Mouse (Mus musculus) retina, adult 2 months (tissue): ENCODE measurements around the gene Plxnb2.

Source experiments
- DNase-seq: peaks from one replicate; pipeline ENCODE4 v3.0.0-alpha.2; 2012; ENCODE audit warnings: low read depth, low spot score

The Plxnb2 gene

DNA sequence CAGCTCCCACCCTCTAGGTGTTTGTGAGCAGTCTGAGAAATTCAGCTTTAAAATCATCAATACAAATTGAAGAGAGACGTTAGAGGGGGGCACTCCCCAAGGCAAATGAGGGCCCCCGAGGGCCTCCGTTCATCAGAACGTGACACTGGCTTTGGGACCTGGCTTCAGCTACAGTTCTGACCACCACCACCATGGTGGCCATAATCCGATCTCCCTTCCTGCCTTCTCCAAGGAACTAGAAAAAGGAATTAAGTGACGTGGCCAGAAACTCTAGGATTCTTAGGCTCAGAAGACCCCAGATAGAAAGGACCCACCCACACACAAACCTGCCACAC is 991 bp downstream of the Plxnb2 start:
- DNase-seq: no peak

DNA sequence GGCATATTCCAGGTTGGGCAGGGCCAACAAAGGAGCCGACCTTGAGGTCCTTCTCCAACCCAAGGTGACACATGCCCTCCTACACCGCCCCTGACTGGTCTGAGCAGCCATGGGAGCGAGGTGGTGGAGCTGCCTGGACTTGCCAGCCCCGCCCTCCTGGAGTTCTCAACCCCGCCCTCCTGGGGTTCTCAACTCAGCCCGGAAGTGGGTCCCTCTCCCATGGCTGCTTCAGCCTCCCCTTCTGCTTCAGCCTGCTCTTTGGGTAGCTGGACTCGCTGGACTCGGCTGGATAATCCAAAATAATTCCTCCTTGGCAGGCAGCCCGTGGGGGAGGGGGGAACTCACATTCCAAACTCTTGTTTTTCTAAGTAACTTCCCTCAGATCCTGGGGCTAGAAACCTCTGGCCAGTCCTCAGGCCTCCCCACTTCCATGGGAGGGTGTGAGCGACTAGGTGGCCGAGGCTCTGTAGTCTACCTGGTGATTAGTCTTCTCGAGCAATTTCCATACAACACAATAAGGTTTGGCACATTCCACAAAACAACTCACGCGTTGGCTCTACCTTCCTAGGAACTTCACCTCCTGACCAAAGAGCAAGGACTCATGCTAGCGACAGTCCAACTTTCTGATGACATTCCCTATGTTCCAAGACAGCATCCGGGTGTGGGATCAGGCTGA is 1.5 kb downstream of the Plxnb2 start:
- DNase-seq: no peak

DNA sequence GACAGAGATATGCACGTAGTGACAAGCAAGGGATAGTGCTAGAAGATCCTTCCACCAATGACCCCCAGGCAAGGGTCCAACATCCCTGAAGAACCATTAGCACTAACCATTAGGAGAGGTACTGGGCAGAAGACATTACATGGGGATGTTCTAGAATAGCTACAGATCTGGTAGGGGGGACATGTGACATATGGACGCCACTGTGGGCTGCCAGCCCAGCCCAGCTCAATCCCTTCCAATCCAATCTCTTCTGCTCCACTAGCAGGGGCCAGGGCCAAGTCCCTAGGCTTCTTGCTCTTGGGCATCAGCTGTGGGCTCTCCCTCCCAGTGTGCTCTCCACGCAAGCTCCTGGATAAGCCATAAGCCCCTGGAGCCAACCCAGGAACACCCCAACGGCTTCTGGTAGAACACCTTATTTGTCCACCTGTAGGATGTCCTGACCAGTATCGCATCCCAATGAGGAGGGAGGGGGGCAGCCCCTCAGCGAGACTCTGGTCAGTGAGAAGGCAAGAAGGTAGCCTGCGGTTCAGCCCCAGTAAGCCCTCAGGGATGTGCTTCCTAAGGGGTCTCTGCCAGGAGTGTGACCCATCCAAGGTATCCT is 2.2 kb downstream of the Plxnb2 start:
- DNase-seq: no peak

DNA sequence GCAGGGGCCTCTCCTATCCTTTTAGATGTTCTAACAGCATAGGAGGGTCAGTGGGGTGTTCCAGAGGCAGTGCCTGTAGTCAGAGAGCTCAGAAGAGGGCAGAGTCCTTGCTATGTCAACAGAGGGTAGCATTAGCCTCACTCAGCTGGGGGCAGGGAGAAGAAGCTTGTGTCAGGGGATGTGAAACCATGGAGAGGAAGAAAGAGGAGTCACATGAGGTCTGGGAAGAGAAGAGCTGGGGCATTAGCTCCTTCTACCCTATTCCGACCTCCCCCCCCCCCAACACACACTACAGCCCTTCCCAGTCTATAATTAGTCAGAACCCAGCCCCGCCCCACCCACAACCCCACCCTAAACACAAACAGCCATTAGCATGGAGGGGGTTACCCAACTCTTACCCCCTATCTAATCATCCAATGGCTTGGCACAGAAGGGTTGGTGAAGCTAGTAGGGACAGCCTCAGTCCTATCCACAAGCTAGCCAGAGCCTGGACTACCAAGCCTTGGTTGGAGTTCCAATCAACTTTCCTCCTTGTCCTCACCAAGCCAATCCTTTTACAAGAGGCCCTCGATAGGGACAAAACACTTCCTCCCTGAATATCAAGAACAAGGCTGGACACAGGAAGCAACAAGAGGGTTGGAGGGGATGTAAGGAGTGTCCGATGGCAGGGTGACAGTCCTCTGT is 2.9 kb downstream of the Plxnb2 start:
- no peak for DNase-seq

DNA sequence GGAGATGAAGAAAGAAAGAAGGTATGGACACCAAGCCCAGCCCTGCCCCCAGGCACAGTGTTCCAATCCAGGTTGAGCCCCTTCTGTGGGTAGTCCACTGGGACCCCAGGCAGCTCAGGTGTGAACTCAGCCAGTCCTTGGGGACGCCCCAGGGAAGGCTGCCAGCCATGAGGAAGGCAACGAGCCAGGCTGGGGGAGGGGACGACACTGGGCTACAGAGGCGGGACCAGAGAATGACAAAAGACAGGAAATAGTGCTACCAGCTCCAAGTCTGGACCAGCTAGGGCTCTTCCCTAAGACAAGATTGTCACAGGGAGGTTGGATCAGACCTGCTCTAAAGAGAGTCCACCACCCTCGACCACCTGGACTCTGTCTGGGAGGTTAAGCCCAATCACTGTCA is 3.5 kb downstream of the Plxnb2 start:
- no peak for DNase-seq

DNA sequence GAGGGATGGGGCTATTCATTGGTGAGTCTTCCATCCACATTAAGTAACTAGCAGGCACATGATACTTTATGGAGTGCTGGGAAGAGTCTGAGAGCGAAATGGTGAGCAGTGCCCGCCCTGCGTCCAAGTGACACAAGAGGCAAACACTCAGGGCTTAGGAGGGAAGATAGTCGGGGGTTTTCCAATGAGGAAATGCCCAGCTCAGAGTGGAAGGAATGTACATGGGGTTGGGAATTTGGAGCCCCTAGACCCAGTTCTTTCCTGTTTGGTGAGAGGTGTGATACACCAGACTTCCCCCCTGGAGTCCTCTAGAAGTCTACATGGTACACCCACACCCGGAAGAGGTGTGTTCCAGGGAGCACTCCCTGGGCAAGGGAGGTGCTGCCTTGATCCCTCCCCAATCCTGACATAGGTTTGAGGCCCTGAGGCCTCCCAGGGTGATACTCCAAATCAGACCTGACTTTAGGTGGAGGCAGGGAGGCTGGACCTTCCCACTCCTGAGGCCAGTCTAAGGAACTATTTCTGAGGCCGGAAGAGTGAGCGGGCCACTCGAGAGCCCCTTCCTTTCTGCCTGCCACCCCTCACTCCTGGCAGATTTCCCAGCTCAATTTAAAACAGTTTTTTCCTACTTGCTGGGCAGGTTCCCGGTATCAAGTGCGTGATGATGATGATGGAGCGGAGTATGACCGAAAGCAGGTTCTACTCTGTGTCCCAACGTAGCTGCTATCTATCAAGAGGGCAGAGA is 5.0 kb downstream of the Plxnb2 start:
- DNase-seq: no peak

DNA sequence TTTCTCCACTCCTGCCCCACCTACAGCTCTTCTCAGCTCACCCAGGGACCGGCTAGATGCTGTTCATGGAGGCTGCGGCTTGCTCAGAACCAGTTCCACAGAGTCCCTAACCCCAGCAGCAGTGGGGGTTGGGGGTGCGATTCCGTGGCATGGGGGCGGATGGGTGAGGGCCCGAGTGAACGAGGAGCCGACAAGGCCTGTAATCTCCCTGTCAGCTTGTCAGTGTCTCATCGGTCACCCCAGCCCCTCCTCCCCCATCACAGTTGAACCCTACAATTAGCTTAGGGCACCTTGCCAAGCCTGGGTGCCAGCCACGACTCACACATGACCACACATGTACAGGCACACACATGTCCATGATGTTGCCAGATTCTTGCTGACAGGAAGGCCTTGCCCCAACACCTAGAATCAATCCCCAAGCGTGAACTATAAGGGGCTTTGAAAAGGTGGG is 5.7 kb downstream of the Plxnb2 start:
- no peak for DNase-seq

DNA sequence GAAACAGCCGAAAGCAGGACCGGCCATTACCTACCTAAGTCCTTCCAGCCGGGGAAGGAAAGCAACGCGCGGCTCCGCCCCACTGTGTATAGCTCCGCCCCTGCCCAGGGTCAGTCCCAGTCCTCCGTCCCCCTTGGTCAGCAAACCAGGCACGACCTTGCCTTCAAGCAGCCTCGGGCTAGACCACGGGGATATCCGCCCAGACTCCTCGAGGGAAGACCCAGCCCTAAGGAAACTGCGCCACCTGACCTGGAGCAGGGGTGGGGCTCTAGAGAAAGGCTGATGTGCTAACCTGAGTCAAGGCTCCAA is 6.7 kb downstream of the Plxnb2 start:
- DNase-seq: no peak

DNA sequence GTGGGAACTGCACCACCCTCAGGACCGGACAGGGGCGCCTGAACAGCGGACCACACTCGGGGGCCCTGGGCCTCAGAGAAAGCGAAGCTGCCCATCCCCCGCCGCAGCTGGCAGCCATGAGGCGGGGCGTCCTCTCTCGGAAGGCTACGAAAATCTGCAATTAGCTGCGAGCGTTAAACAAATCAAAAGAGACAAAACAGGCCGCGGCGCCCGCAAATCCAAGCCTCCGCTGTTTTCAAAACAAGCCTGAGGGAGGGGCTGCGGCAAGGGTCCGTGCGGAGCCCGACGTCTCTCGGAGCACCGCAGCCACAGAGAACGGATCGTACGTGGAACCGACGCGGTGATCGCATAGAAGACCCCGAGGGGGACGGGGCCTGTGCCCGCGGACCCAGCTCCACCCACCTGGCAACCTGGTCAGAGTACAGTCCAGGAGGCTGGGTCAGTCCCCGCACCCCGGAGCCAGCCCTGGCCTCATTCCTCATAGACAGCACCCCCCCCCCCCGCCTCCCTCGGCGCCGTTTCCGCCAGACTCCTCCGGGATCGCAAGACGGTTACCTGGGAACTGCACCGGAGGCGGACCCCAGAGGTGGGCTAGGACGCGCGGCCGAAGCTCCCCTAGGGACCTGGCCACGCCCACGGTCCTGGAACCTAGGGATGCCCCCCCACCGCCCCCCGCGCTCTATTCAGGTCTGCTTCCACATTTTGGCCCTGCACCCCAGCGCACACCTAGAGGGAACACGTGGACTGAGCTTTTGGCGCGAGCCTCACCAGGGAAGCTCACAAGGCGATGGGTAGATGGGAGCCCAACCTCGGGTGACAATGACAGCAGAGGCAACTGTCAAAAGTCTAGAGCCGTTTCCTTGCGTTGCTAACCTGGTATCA is 7.3 kb downstream of the Plxnb2 start:
- DNase-seq: no peak

DNA sequence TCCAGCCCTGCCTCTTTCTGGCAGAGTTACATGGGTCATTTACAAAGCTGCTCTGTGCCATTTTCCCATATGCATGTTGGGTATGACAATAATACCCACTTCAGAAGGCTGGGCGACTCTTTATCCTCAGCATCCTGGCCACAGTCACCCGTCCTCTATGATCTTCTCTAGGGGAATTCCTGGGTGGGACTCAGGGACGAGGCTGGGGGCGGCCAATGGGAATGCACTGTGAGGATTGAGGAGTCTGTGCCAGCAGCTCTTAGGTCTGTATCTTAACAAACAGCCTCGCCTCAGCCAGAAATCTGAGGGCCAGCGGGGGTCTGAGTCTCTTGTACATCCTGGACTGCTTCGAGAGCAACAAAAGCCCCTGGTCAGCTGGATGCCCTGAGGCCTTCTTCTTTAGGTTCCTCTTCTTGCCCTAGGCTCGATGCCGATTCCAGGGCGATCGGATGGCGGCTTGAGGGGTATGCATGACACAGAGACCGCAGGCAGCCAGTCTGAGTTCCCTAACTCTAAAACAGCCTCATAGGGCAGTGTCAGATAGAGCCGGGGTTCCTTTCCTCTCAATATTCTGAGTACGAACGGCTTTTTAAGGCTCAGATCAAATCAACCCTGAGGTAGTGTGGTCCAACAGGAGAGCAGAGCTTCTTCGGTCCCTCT is 8.2 kb downstream of the Plxnb2 start:
- DNase-seq: no peak

DNA sequence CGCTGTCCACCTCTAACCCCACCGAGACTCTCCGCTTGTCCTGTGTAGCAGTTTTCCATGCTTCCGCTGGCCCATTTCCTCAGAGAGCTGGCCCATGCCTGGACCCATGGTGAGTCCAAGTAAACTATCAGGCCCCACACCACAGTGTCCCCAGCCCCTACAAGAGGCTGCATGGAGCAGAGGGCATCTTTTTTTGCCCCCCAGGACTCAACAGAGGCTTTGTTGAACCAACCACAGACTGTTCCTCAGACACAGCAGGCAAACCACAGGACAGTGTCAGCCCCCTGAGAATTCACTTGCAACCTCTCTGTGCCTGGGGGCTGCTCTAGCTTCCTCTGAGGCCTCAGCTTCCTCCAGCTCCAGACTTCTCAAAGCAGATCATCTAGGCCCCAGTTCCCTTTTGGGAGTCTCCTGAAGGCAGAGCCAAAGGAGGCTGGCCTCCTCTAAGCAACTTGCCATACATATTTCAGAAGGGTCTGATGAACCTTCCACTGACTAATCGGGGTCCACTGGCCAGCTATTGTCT is 9.0 kb downstream of the Plxnb2 start:
- no peak for DNase-seq

DNA sequence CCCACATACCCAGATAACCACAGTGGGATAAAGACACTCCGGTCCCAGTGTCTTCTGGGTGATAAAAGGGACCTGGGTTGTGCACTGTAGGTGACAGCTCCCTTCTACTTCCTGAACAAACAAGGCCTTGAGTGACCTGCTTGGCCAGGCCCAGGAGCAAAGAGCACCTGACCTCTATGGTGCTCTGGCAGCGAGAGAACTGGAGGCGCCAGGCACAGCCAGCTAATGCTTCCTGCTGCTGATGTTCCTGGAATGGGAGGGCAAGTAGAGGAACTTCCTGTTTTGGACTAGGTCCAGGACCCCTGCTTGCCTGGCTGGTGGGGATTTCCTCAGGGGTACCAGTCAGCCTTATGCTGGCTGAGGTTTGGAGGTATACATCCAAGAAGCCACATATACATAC is 10.5 kb downstream of the Plxnb2 start:
- DNase-seq: no peak

DNA sequence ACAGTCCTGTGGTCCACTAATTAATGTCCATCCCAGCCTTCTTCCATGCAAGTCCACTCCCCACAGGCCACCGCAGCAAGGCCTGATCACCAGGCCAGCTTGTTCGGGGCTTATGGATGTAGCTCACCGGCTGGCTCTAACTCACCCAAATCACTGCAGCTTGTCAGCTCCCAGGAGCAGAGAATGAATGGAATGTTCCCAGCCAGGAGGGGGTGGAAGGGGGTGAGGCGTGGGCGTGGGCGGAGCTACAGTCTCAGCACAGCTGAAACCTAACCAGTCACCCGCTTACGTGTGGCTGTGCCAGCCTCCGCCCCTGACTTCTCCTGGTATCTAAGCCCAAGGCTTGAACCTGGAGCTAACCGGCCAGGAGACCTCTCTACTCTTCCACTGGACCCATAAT is 11.2 kb downstream of the Plxnb2 start:
- DNase-seq: no peak

DNA sequence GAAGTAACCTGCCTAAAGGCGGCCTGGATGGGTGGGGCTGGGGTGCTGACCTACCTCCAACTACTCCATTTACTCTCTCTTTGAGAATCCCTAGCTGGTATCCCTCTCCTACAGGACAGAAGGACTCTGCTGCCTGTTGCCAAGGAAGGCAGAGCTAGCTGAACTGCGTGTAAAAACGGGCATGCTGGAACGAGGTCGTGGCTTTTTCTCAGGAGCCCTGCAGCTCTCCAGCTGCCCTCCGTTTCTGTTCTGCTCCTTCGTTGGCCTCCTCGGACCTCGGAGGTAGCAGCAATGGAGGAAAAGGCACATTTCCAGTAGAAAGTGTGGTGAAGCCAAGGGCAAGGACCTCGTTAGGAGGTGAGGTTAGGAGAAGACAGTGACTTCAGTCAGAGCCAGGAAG is 11.7 kb downstream of the Plxnb2 start:
- no peak for DNase-seq

DNA sequence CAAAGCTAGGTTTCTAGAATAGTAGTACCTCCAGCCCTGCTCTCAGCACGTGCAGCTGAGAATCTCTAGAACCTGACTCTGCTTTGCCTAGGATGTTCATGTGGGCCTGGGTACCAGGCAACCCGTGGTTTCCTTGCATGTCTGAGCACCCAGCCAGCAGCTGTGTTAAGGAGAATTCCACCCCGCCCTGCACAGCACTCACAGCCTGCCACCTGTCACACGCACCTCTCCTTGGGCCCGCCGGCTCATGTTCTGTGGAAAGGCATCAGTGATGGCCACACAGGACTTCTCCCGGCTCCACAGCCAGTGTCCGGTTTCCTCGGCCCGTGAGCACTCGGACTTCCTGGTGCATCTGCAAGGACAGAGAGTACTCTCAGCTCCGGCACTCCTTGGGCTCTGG is 15.1 kb downstream of the Plxnb2 start:
- no peak for DNase-seq

DNA sequence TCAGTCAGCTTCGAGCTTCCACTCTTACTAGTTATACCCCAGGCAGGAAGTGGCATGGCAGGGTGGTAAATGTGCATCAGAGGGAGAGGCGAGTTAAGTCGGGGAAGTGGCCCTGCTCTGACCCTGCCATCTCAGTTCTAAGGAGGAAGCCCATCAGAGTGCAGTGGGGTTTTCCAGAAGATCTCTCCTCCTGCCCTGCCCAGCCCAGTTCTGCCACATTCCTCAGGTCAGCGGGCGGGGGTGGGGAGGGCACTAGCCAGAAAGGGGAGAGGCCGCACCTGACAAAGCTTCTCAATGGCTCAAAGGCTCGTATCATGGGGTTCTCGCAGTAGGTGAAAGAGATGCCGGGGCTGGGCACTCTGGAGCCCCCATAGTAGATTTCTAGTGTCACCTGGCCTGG is 19.2 kb downstream of the Plxnb2 start:
- DNase-seq: no peak

DNA sequence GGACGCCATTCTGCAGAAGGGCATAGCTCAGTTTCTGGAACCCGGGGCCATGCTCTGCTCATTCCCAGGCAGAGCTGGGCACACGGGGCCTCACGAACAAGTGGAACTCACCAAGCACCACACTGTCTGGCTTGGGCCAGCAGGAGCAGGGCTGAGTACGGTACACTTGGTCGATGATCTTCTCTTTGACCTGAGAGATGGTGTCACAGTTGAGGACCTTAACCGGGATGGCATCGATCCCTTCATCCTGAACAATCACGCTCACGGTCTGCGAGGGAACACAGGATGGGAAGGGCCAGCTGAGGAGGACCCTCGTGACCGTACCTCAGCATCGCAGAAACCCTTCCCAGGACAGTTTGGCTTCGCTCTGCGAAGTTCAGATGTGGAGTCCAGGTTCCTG is 22.1 kb downstream of the Plxnb2 start:
- no peak for DNase-seq

DNA sequence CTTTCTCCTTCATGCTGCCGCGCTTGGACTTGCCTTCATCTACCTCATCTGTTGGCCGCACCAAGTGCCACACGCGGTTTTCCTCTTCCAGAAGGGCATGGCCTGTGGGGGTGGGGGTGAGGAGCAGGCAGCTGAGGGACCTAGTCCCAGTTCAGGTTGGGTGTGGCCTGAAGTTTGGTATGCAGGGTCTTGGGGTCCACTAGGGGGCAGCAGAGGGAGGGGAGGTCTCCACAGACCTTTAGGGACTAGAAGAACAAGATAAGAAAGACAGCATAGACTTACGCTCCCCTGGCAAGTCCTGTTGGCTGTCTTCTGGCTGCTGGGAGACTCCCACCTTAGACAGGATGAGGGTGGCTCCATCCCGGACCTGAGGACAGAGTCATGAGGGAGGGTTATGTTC is 22.6 kb downstream of the Plxnb2 start:
- DNase-seq: no peak

DNA sequence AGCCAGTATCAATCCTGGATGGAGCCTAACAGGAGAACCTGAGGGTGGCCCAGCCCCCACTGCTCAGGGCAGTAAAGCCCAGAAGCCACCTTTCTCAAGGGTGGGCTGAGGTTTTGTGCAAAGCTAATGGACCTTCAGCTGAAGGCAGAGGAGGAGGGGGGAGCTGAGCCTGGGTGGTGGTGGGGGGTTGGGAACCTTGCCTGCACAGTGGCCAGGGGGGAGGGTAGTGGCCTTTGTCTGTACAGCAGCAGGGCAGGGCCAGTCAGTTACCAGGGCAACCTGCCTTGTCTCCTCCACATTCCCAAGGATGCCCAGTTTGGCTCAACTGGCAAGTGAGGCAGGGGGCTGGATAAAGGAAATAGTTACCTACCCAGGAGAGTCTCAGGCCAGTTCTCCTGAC is 28.3 kb downstream of the Plxnb2 start:
- DNase-seq: no peak

DNA sequence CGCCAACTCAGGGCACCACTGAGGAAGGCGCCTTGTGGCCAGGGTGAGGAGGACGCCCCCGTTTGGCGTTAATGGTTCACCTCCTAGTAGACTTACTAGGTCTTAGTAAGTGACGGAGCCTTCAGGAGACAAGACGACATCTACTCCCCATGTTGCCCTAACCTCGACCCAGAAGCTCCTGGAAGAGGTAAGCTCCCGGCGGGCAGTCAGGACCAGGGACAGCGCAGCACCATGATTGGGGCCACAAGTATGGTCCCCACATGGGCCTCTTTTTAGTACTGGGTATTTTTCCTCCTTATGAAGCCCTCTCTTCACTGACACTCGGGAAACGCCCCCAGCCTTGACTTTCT is 30.6 kb downstream of the Plxnb2 start:
- no peak for DNase-seq
